Mouse (Mus musculus) embryonic facial prominence, embryonic 15.5 days (tissue): ENCODE results near the gene Bpifb5. TPM values are rescaled to one million over a fixed set of nuclear protein-coding genes. Genes with fewer than 3 reads are reported as not detected.
"Not testable (repeated sequence)": the region's sequence is repeated elsewhere in the genome, so short reads cannot be mapped to it uniquely, and the experiment has no call there.

ENCODE experiments used
- ATAC-seq: fragments of 200-750 bp; cut with Nextera tagmentation; 2 replicates; pipeline ENCODE4 v1.8.0; 2017; ENCODE audit warnings: low read depth, moderate TSS enrichment; ENCODE audit not compliant: insufficient number of reproducible peaks, low FRiP score, low TSS enrichment
- H3K27ac ChIP-seq: fragments of 300-500 bp; sonication (generic); replicated peaks from 2 replicates; pipeline ENCODE4 v1.5.1; 2015; ENCODE audit warnings: mild to moderate bottlenecking, inconsistent platforms
- H3K27me3 ChIP-seq: fragments of 300-500 bp; sonication (generic); 2 replicates; pipeline ENCODE4 v1.6.1; 2015; ENCODE audit warnings: inconsistent platforms
- H3K36me3 ChIP-seq: fragments of 300-500 bp; sonication (generic); 2 replicates; pipeline ENCODE4 v1.6.1; 2015; ENCODE audit warnings: mild to moderate bottlenecking, inconsistent platforms
- H3K4me1 ChIP-seq: fragments of 300-500 bp; sonication (generic); 2 replicates; pipeline ENCODE4 v1.6.1; 2015; ENCODE audit warnings: inconsistent platforms
- H3K4me2 ChIP-seq: fragments of 300-500 bp; sonication (generic); replicated peaks from 2 replicates; pipeline ENCODE4 v1.6.1; 2015; ENCODE audit warnings: mild to moderate bottlenecking, inconsistent platforms
- H3K4me3 ChIP-seq: fragments of 300-500 bp; sonication (generic); replicated peaks from 2 replicates; pipeline ENCODE4 v1.5.1; 2015; ENCODE audit warnings: mild to moderate bottlenecking, inconsistent platforms
- H3K9ac ChIP-seq: fragments of 300-500 bp; sonication (generic); 2 replicates; pipeline ENCODE4 v1.6.1; 2015; ENCODE audit warnings: inconsistent platforms
- H3K9me3 ChIP-seq: fragments of 300-500 bp; sonication (generic); replicated peaks from 2 replicates; pipeline ENCODE4 v1.6.1; 2016; ENCODE audit warnings: inconsistent platforms
- WGBS: fragments of 180-500 bp; shearing (Covaris S2); methylation state at CpG from one replicate; pipeline ENCODE4 v1.1.7; 2015; 5-methylcytosine and 5-hydroxymethylcytosine counted together
- polyA plus RNA-seq: library from polyadenylated mRNA; unstranded; fragments of >200 nt; fragmentation: Nextera tagmentation; extraction: Ambion mirVana; gene quantifications from 2 replicates; pipeline ENCODE4 v1.2.1, GENCODE M21; 2015

Gene Bpifb5
- polyA plus RNA-seq, 1 experiment from 2014 or later, result 1.2 TPM

GRCm38 (mm10) chr2:154240771-154241170 lies 17.2 kb downstream of the Bpifb5 start:
- Histone ChIP-seq H3K4me2 (no peak overlapping the region), H3K9me3 (no peaks in the 10 kb centered on the region), H3K9ac (no peak overlapping the region), H3K4me3 (no peak overlapping the region), H3K36me3 (no peaks in the 10 kb centered on the region), H3K27ac (no peak overlapping the region), H3K27me3 (no peaks in the 10 kb centered on the region), H3K4me1 (no peaks in the 10 kb centered on the region)
- ATAC-seq, result no peak
- 83% methylated on average over 6 of the region's 6 CpGs for WGBS

- ATAC-seq, H3K36me3 ChIP-seq, H3K9me3 ChIP-seq, H3K4me3 ChIP-seq, H3K4me1 ChIP-seq, H3K27me3 ChIP-seq, H3K27ac ChIP-seq, H3K9ac ChIP-seq, H3K4me2 ChIP-seq: not testable (repeated sequence)
- WGBS, result 91% methylated on average over 12 of the region's 12 CpGs
These were observed 19.2 kb downstream of the Bpifb5 start for GRCm38 (mm10) chr2:154242726-154243125.

GRCm38 (mm10) chr2:154243356-154244036 lies 20.0 kb downstream of the Bpifb5 start:
- no peak overlapping the region for H3K4me2 ChIP-seq
- H3K9me3 ChIP-seq, result no peaks in the 10 kb centered on the region
- no peaks in the 10 kb centered on the region for H3K4me1 ChIP-seq
- no peak overlapping the region for H3K4me3 ChIP-seq
- no peak overlapping the region for H3K9ac ChIP-seq
- H3K27ac ChIP-seq, result no peak overlapping the region
- H3K27me3 ChIP-seq, result no peaks in the 10 kb centered on the region
- H3K36me3 ChIP-seq, result no peaks in the 10 kb centered on the region
- WGBS, result 84% methylated on average over 10 of the region's 10 CpGs
- no peak for ATAC-seq

GRCm38 (mm10) chr2:154245322-154245721 lies 21.8 kb downstream of the Bpifb5 start:
- 91% methylated on average over 5 of the region's 5 CpGs for whole genome bisulfite sequencing
- H3K9me3 ChIP-seq, result no peaks in the 10 kb centered on the region
- no peak overlapping the region for H3K4me2 ChIP-seq
- H3K4me3 ChIP-seq, result no peak overlapping the region
- no peak overlapping the region for H3K9ac ChIP-seq
- no peak overlapping the region for H3K27ac ChIP-seq
- no peaks in the 10 kb centered on the region for H3K36me3 ChIP-seq
- H3K4me1 ChIP-seq, result no peaks in the 10 kb centered on the region
- ATAC-seq, result no peak
- H3K27me3 ChIP-seq, result no peaks in the 10 kb centered on the region

GRCm38 (mm10) chr2:154255254-154255653 lies 31.7 kb downstream of the Bpifb5 start:
- not testable (repeated sequence) for H3K27ac ChIP-seq, H3K27me3 ChIP-seq, H3K4me2 ChIP-seq, ATAC-seq, H3K9me3 ChIP-seq, H3K4me1 ChIP-seq, H3K4me3 ChIP-seq, H3K36me3 ChIP-seq, H3K9ac ChIP-seq
- 82% methylated on average over 2 of the region's 4 CpGs for WGBS

- H3K27me3 ChIP-seq, result no peaks in the 10 kb centered on the region
- no peaks in the 10 kb centered on the region for H3K36me3 ChIP-seq
- no peak for ATAC-seq
- no peaks in the 10 kb centered on the region for H3K4me1 ChIP-seq
- H3K4me3 ChIP-seq, result no peak overlapping the region
- no peak overlapping the region for H3K9ac ChIP-seq
- no peaks in the 10 kb centered on the region for H3K9me3 ChIP-seq
- WGBS, result 73% methylated on average over 4 of the region's 4 CpGs
- no peak overlapping the region for H3K4me2 ChIP-seq
- H3K27ac ChIP-seq, result no peak overlapping the region
These were observed 32.2 kb downstream of the Bpifb5 start for GRCm38 (mm10) chr2:154255770-154256169.

- H3K4me3 ChIP-seq, H3K4me2 ChIP-seq, ATAC-seq, H3K36me3 ChIP-seq, H3K9me3 ChIP-seq, H3K9ac ChIP-seq, H3K27me3 ChIP-seq, H3K27ac ChIP-seq, H3K4me1 ChIP-seq: not testable (repeated sequence)
- 76% methylated on average over 5 of the region's 5 CpGs for WGBS
These were observed 34.0 kb downstream of the Bpifb5 start, which contains the start of gene Bpifb9a for GRCm38 (mm10) chr2:154257554-154257953. Gene Bpifb9a (plus strand): TSS chr2:154257854.

- H3K36me3 ChIP-seq, ATAC-seq, H3K4me1 ChIP-seq, H3K27ac ChIP-seq, H3K4me2 ChIP-seq, H3K4me3 ChIP-seq, H3K9ac ChIP-seq, H3K9me3 ChIP-seq, H3K27me3 ChIP-seq: not testable (repeated sequence)
- WGBS, result 68% methylated on average over 3 of the region's 3 CpGs
These were observed 40.9 kb downstream of the Bpifb5 start for GRCm38 (mm10) chr2:154264397-154264796.

Other genes starting within 250 kb of the Bpifb5 start
- 0.11 TPM in 1 of 2 replicates, not detected in the other for gene Bpifa6, start 248.8 kb upstream of the Bpifb5 start, polyA plus RNA-seq
- gene Bpifa2, start 215.5 kb upstream of the Bpifb5 start, polyA plus RNA-seq, result 0.46 TPM in 1 of 2 replicates, not detected in the other
- not detected in 2 replicates for gene Bpifa3, start 93.4 kb upstream of the Bpifb5 start, polyA plus RNA-seq
- gene Bpifa1, start 80.9 kb upstream of the Bpifb5 start, polyA plus RNA-seq, result 209 and 581 TPM in 2 replicates
- gene Bpifa5, start 61.1 kb upstream of the Bpifb5 start, polyA plus RNA-seq, result not detected in 2 replicates
- gene Bpifb1, start 32.9 kb upstream of the Bpifb5 start, polyA plus RNA-seq, result 0.18 and 0.43 TPM in 2 replicates
- not detected in 2 replicates for gene Bpifb9a, start 34.1 kb downstream of the Bpifb5 start, polyA plus RNA-seq
- 1.2 TPM in 2 replicates for gene Bpifb9b, start 83.5 kb downstream of the Bpifb5 start, polyA plus RNA-seq
- gene Cdk5rap1, start 149.3 kb downstream of the Bpifb5 start, polyA plus RNA-seq, result 20.1 and 21.1 TPM in 2 replicates
- gene Snta1, start 184.4 kb downstream of the Bpifb5 start, polyA plus RNA-seq, result 12.1 and 12.8 TPM in 2 replicates
- gene Cbfa2t2, start 212.7 kb downstream of the Bpifb5 start, polyA plus RNA-seq, result 40.9 and 43.6 TPM in 2 replicates